Mouse (Mus musculus): Measurements from ENCODE around the gene Capn10.

Gene Capn10

GRCm38 (mm10) chr1:92934182-92934827 lies at the start of gene Capn10:
Capn10 (plus strand) TSS chr1:92934376.
- in situ Hi-C loops (cut with MboI; ENCODE audit: low pct_unique_long_range_greater_than_20kb in 1 of 2, low sequenced_read_pairs in 2 of 2, unreplicated experiment in 1 of 2): no loop called here

- in situ Hi-C loops (cut with MboI; ENCODE audit: low pct_unique_long_range_greater_than_20kb in 1 of 2, low sequenced_read_pairs in 2 of 2, unreplicated experiment in 1 of 2): no loop called here
Measured at GRCm38 (mm10) chr1:92888901-92889655, 45.1 kb upstream of the Capn10 start.

- in situ Hi-C loops (cut with MboI; ENCODE audit: low pct_unique_long_range_greater_than_20kb in 1 of 2, low sequenced_read_pairs in 2 of 2, unreplicated experiment in 1 of 2): loop anchor here in 1 of 2 experiments (10.0 kb wide), 1 partner anchor 48 kb away; no protein-coding TSS in a partner anchor
Measured at GRCm38 (mm10) chr1:92892791-92893190, 41.4 kb upstream of the Capn10 start.

- in situ Hi-C loops (cut with MboI; ENCODE audit: low pct_unique_long_range_greater_than_20kb in 1 of 2, low sequenced_read_pairs in 2 of 2, unreplicated experiment in 1 of 2): loop anchor here in 1 of 2 experiments (10.0 kb wide), 1 partner anchor 49 kb away; no protein-coding TSS in a partner anchor
Measured at GRCm38 (mm10) chr1:92893896-92894295, 40.3 kb upstream of the Capn10 start.

GRCm38 (mm10) chr1:92895089-92895488 lies 39.1 kb upstream of the Capn10 start:
- in situ Hi-C loops (cut with MboI; ENCODE audit: low pct_unique_long_range_greater_than_20kb in 1 of 2, low sequenced_read_pairs in 2 of 2, unreplicated experiment in 1 of 2): loop anchor here in 1 of 2 experiments (10.0 kb wide), 1 partner anchor 50 kb away; no protein-coding TSS in a partner anchor

GRCm38 (mm10) chr1:92902786-92903185 lies 31.4 kb upstream of the Capn10 start, which contains the start of gene Ankmy1:
Ankmy1 (minus strand) TSS chr1:92902906.
- in situ Hi-C loops (cut with MboI; ENCODE audit: low pct_unique_long_range_greater_than_20kb in 1 of 2, low sequenced_read_pairs in 2 of 2, unreplicated experiment in 1 of 2): no loop called here

GRCm38 (mm10) chr1:92903627-92904026 lies 30.5 kb upstream of the Capn10 start:
- in situ Hi-C loops (cut with MboI; ENCODE audit: low pct_unique_long_range_greater_than_20kb in 1 of 2, low sequenced_read_pairs in 2 of 2, unreplicated experiment in 1 of 2): no loop called here

GRCm38 (mm10) chr1:92905703-92906310 lies 28.4 kb upstream of the Capn10 start:
- in situ Hi-C loops (cut with MboI; ENCODE audit: low pct_unique_long_range_greater_than_20kb in 1 of 2, low sequenced_read_pairs in 2 of 2, unreplicated experiment in 1 of 2): no loop called here

- in situ Hi-C loops (cut with MboI; ENCODE audit: low pct_unique_long_range_greater_than_20kb in 1 of 2, low sequenced_read_pairs in 2 of 2, unreplicated experiment in 1 of 2): no loop called here
Measured at GRCm38 (mm10) chr1:92906779-92907631, 27.2 kb upstream of the Capn10 start, which contains the start of gene Dusp28. Dusp28 (plus strand) TSS chr1:92906981.

GRCm38 (mm10) chr1:92907632-92908360 lies 26.4 kb upstream of the Capn10 start:
- in situ Hi-C loops (cut with MboI; ENCODE audit: low pct_unique_long_range_greater_than_20kb in 1 of 2, low sequenced_read_pairs in 2 of 2, unreplicated experiment in 1 of 2): no loop called here

GRCm38 (mm10) chr1:92908664-92909063 lies 25.5 kb upstream of the Capn10 start:
- in situ Hi-C loops (cut with MboI; ENCODE audit: low pct_unique_long_range_greater_than_20kb in 1 of 2, low sequenced_read_pairs in 2 of 2, unreplicated experiment in 1 of 2): no loop called here

GRCm38 (mm10) chr1:92909068-92909467 lies 25.1 kb upstream of the Capn10 start:
- in situ Hi-C loops (cut with MboI; ENCODE audit: low pct_unique_long_range_greater_than_20kb in 1 of 2, low sequenced_read_pairs in 2 of 2, unreplicated experiment in 1 of 2): no loop called here

GRCm38 (mm10) chr1:92910239-92910885 lies 23.8 kb upstream of the Capn10 start, which contains the start of gene Rnpepl1:
Rnpepl1 (plus strand) TSS chr1:92910783.
- in situ Hi-C loops (cut with MboI; ENCODE audit: low pct_unique_long_range_greater_than_20kb in 1 of 2, low sequenced_read_pairs in 2 of 2, unreplicated experiment in 1 of 2): no loop called here

GRCm38 (mm10) chr1:92910925-92911720 lies 23.1 kb upstream of the Capn10 start:
- in situ Hi-C loops (cut with MboI; ENCODE audit: low pct_unique_long_range_greater_than_20kb in 1 of 2, low sequenced_read_pairs in 2 of 2, unreplicated experiment in 1 of 2): no loop called here

- in situ Hi-C loops (cut with MboI; ENCODE audit: low pct_unique_long_range_greater_than_20kb in 1 of 2, low sequenced_read_pairs in 2 of 2, unreplicated experiment in 1 of 2): no loop called here
Measured at GRCm38 (mm10) chr1:92911721-92912138, 22.4 kb upstream of the Capn10 start.

GRCm38 (mm10) chr1:92912286-92912685 lies 21.9 kb upstream of the Capn10 start:
- in situ Hi-C loops (cut with MboI; ENCODE audit: low pct_unique_long_range_greater_than_20kb in 1 of 2, low sequenced_read_pairs in 2 of 2, unreplicated experiment in 1 of 2): no loop called here
